Mouse (Mus musculus) left cerebral cortex, postnatal 10 days (tissue): ENCODE measurements at regions not wholly inside any gene's neighbourhood (a gene's known extent, or its start where the extent isn't known, plus 50 kb on each side); places are given as distances from the start of the nearest gene placed in this dataset.

ENCODE experiments used
- DNase-seq, 2 experiments: peaks; one replicate each; pipeline ENCODE4 v3.0.0; 2021 to 2022; ENCODE audit warnings: low spot score in 2 of 2, mixed read lengths in 1 of 2; ENCODE audit errors: extremely low spot score in 1 of 2
- intact Hi-C: fragments of 180-260 bp; cut with DNase I; formaldehyde crosslinking; loops from one replicate; pipeline ENCODE4 v1.15.1; 2025

DNA sequence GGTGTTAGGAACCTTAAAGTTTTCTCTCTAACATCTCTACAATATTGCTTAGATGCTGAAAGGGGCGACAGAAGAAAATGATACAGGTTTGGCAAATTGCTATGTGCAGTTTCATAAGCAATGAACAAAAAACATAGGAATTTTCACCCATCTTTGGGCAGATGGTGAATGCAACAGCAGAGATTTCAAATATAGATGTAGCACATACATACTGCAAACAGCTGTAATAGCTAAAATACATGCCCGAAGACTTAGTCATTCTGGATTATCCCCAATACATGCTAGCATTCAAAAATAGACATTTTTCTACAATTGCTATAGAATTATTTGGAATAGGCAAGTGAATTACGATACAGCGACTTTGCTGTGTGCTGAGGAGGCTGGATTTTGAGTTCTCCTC is 544.1 kb downstream of the D3Ertd751e start:
- peak in 1 of 2 experiments; percentile 17 for DNase-seq
- intact Hi-C loops, result no loop called here

GRCm38 (mm10) chr3:42312424-42312823 is 570.0 kb downstream of the D3Ertd751e start:
- intact Hi-C loops, result no loop called here
- no peak for DNase-seq

GRCm38 (mm10) chr3:42327708-42328107 is 585.3 kb downstream of the D3Ertd751e start:
- intact Hi-C loops, result no loop called here
- DNase-seq, result no peak

DNA sequence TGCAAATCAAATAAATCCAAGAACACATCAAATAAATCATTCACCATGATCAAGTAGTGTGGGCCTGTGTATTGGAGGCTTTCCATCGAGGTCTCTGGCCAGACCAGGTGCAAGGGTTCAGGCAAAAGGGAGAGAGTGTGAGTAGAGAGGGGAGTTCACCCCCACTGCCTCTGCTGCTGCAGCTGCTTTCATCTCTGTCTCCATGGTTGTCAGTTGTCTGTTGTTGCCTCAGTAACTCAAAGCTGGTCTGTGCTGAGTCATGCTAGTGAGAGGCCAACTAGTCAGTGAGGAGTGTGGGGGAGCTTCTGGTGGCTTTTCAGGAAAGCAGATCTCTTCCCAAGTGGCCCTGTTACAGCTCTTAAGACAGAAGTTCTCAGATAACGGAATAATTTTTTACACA is 600.4 kb downstream of the D3Ertd751e start:
- intact Hi-C loops, result no loop called here
- no peak for DNase-seq

- intact Hi-C loops, result no loop called here
- DNase-seq, result no peak
Observed at GRCm38 (mm10) chr3:42376785-42377184, 634.4 kb downstream of the D3Ertd751e start.

DNA sequence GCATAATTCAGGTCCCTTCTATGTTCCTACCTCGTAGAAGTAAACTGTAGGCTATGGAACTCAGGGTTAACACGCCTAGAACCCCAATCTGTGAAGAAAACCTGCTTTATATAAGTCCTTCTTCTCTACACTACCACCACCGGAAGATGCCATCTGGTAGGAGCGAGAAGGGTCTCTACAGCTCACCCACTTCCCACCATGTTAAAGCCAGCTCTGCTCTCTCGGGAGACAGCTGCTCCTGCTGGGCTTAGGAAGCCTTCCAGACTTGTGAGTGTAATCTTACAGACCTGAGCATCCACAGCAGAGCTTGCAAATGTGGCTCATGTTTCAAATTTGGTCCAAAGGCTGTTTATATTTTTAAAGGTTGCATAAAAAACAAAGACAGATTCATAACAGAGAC is 639.7 kb downstream of the D3Ertd751e start:
- DNase-seq, result peak in 1 of 2 experiments; percentile 16
- intact Hi-C loops, result no loop called here

DNA sequence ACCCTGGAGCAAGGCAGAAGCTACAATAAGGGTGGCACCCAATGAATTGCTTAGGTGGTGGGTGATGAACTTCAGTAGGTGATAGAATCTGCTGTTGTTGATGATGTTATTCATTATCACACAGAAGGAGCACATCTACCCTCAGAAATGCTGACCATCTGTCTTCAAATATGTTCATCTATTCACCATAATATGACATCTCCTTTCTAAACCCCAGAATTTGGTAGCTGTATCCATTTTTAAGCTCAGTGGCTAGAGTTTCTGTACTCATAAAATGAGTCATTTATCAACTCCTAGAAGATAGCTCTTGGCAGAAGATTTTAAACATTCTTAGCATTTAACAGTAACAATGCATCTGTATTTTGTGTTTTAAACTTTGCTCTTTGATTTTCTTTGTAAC is 660.3 kb downstream of the D3Ertd751e start:
- no peak for DNase-seq
- intact Hi-C loops, result no loop called here

DNA sequence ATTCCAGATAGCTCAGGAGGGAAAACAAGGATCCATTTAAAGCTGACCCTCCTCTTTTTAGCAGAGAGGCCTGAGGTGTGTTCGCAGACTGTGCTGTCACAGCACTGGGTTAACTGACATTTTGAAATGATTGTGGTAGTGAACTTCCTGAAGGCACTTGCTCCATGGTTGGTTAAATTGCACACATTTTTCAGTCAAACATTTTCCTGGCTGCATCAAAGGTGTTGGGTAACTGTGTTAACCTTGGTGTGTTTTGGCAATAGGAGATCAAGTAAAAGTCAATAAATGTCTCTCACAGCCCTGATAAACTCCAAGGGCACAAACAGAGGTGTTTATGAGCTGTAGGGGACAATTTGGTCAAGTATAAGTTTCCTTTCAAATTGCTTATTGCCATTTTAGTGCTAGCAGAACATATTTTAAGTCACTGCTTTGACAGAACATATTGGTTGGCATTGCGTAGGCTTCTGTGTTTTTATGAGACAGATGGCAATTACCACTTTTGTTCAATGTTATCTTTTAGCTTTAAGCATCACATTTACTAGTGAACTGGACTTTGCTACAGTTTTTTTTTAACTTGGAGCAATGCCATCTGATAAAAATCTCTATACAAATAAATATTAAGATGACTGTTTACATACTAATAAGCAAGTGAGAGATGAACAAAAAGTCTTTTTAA is 666.7 kb downstream of the D3Ertd751e start:
- intact Hi-C loops, result no loop called here
- peak in 1 of 2 experiments; percentile 48 for DNase-seq

- intact Hi-C loops, result no loop called here
- DNase-seq, result no peak
Observed at GRCm38 (mm10) chr3:42427363-42427762, 685.0 kb downstream of the D3Ertd751e start.

GRCm38 (mm10) chr3:42449575-42449974 is 707.2 kb downstream of the D3Ertd751e start:
- intact Hi-C loops, result no loop called here
- no peak for DNase-seq

GRCm38 (mm10) chr3:42464353-42464752 is 721.9 kb downstream of the D3Ertd751e start:
- intact Hi-C loops, result no loop called here
- no peak for DNase-seq

DNA sequence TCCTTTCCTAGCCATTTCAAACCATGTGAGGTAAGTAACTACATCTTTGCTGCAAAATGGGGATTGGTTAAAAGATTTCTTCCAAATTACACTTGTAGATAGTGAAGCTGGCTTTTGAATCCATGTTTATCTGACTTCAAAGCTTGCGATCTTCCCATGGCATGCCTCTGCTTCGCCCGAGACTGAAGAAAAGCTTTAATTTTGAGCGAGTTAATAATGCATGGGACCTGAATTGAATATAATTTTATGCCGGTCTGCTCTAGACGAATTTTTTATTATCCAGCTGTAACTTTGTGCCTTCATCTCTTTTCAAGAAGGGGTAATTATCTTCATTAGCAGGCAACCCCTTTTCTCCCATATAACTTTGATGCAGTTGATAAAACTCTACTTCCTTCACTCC is 724.7 kb downstream of the D3Ertd751e start:
- intact Hi-C loops, result no loop called here
- DNase-seq, result no peak

GRCm38 (mm10) chr3:42514922-42515593 is 772.6 kb downstream of the D3Ertd751e start:
- intact Hi-C loops, result no loop called here
- no peak for DNase-seq

DNA sequence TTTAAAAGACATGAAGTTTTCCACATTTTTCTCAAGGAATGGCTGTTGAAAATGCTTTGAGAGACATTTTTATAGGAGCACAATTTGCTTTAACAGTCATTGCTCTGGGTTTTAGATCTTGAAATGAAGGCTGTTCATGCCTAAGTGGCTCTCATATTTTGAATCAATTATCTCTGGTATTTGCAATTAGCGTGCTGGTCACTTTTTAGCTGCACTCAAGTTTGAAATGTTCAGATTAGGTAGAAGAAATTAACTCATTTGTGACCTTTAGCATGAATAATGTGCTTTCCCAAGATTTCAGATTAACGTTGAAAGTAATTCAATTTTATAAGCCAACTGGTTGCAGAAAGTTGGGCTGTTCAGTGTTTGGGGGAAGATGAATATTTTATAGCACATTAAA is 773.9 kb downstream of the D3Ertd751e start:
- intact Hi-C loops, result no loop called here
- no peak for DNase-seq

DNA sequence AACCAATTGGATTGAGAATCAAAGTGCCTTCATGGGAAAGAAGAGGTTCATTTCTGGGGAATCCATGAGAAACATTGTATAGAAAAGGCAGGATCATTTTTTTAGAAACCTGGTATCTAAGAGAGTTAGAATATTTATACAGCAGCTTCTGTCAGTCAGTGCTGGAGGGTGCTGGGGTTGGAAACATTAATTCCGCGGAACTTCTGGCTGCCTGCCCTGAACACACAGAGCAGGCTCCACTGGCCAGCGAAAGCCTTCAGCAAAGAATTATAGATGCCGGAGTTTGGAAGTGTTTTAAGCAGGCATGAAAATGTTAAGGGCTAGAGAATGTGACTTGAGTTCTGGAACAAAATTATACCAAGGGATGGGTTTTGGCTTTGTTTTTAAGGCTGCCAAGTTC is 789.0 kb downstream of the D3Ertd751e start:
- DNase-seq, result peak; percentile 8 to 22
- intact Hi-C loops, result no loop called here

DNA sequence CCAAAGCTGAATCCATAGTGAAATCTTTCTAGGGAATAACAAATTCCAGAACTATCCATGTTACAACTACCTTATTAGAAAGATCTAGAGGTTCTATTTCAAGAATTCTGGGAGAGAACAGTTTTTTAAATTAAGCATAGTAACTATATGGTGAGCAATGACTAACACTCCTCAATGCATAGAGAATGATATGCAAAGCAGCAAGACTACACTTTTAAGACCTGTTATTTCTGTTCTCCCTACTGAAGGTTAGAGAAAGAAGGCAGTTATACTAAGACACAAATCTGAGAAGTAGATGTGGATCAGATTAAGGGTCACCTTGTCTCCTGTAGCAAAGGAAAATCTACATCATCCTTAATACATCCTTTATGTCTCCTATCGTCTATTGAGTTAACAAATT is 824.3 kb downstream of the D3Ertd751e start:
- intact Hi-C loops, result no loop called here
- no peak for DNase-seq

- intact Hi-C loops, result no loop called here
- DNase-seq, result no peak
Observed at GRCm38 (mm10) chr3:42570364-42571024, 828.1 kb downstream of the D3Ertd751e start.

- intact Hi-C loops, result no loop called here
- no peak for DNase-seq
Observed at GRCm38 (mm10) chr3:42571877-42572459, 829.6 kb downstream of the D3Ertd751e start.

- DNase-seq, result no peak
- intact Hi-C loops, result no loop called here
Observed at GRCm38 (mm10) chr3:42573155-42573554, 830.7 kb downstream of the D3Ertd751e start.

- DNase-seq, result no peak
- intact Hi-C loops, result no loop called here
Observed at GRCm38 (mm10) chr3:42582311-42582710, 839.9 kb downstream of the D3Ertd751e start.
